Mouse (Mus musculus) hindbrain, embryonic 11.5 days (tissue): Measurements from ENCODE around the gene Cnnm2. TPM values are rescaled to one million over a fixed set of nuclear protein-coding genes. Genes with fewer than 3 reads are reported as not detected.
"Not testable (repeated sequence)": the region's sequence is repeated elsewhere in the genome, so short reads cannot be mapped to it uniquely, and the experiment has no call there.

Experiments
- ATAC-seq: fragments of 200-750 bp; cut with Nextera tagmentation; 2 replicates; pipeline ENCODE4 v1.8.0; 2017; ENCODE audit warnings: mild to moderate bottlenecking, moderate TSS enrichment, moderate library complexity; ENCODE audit not compliant: low FRiP score
- DNase-seq: peaks from one replicate; pipeline ENCODE4 v3.0.0-alpha.2; 2015; ENCODE audit warnings: low spot score
- H3K27ac ChIP-seq: fragments of 300-500 bp; sonication (generic); 2 replicates; pipeline ENCODE4 v1.5.1; 2014; ENCODE audit warnings: mild to moderate bottlenecking, low read depth, low read length
- H3K27me3 ChIP-seq: fragments of 300-500 bp; sonication (generic); 2 replicates; pipeline ENCODE4 v1.6.1; 2014; ENCODE audit warnings: mild to moderate bottlenecking, low read length, moderate library complexity, mixed read lengths; ENCODE audit not compliant: control insufficient read depth, insufficient read depth
- H3K36me3 ChIP-seq: fragments of 300-500 bp; sonication (generic); 2 replicates; pipeline ENCODE4 v1.6.1; 2014; ENCODE audit warnings: mild to moderate bottlenecking, low read length, moderate library complexity, mixed read lengths; ENCODE audit not compliant: control insufficient read depth, insufficient read depth
- H3K4me1 ChIP-seq: fragments of 300-500 bp; sonication (generic); replicated peaks from 2 replicates; pipeline ENCODE4 v1.6.1; 2014; ENCODE audit warnings: low read length, mixed read lengths; ENCODE audit not compliant: control insufficient read depth, insufficient read depth
- H3K4me2 ChIP-seq: fragments of 300-500 bp; sonication (generic); replicated peaks from 2 replicates; pipeline ENCODE4 v1.6.1; 2014; ENCODE audit warnings: mild to moderate bottlenecking, low read depth, low read length
- H3K4me3 ChIP-seq: fragments of 300-500 bp; sonication (generic); 2 replicates; pipeline ENCODE4 v1.5.1; 2014; ENCODE audit warnings: low read depth, low read length
- H3K9ac ChIP-seq: fragments of 300-500 bp; sonication (generic); 2 replicates; pipeline ENCODE4 v1.6.1; 2014; ENCODE audit warnings: low read depth, low read length
- H3K9me3 ChIP-seq: fragments of 300-500 bp; sonication (generic); 2 replicates; pipeline ENCODE4 v1.6.1; 2016; ENCODE audit warnings: low read length; ENCODE audit not compliant: control insufficient read depth
- WGBS: fragments of 180-500 bp; shearing (Covaris S2); extraction: QIAGEN DNeasy Blood & Tissue Kit; methylation state at CpG from one replicate; pipeline ENCODE4 v1.1.7; 2014; 5-methylcytosine and 5-hydroxymethylcytosine counted together
- polyA plus RNA-seq: library from polyadenylated mRNA; unstranded; fragments of >200 nt; fragmentation: Nextera tagmentation; extraction: Ambion mirVana; gene quantifications from 2 replicates; pipeline ENCODE4 v1.2.1, GENCODE M21; 2014

The Cnnm2 gene
- polyA plus RNA-seq, 1 experiment from 2014 or later: 4.6 TPM

- H3K9me3 ChIP-seq: no peaks in the 10 kb centered on the region
- DNase-seq: no peak
- H3K4me1 ChIP-seq: no peaks in the 10 kb centered on the region
- no peaks in the 10 kb centered on the region for H3K27me3 ChIP-seq
- no peak for ATAC-seq
- 76% methylated on average over 3 of the region's 3 CpGs for WGBS
- no peak overlapping the region for H3K27ac ChIP-seq
- H3K4me2 ChIP-seq: no peak overlapping the region
- H3K36me3 ChIP-seq: no peaks in the 10 kb centered on the region
- H3K4me3 ChIP-seq: no peak overlapping the region
- no peak overlapping the region for H3K9ac ChIP-seq
These were observed 32.5 kb upstream of the Cnnm2 start for GRCm38 (mm10) chr19:46728909-46729308.

- Histone ChIP-seq H3K4me1 (no peaks in the 10 kb centered on the region), H3K9ac (no peak overlapping the region), H3K4me2 (no peak overlapping the region), H3K9me3 (no peaks in the 10 kb centered on the region), H3K4me3 (no peak overlapping the region), H3K27ac (no peak overlapping the region), H3K36me3 (no peaks in the 10 kb centered on the region), H3K27me3 (no peaks in the 10 kb centered on the region)
- ATAC-seq (no peak), DNase-seq (no peak)
- WGBS: 88% methylated on average over 10 of the region's 10 CpGs
These were observed 30.0 kb upstream of the Cnnm2 start for GRCm38 (mm10) chr19:46731351-46731750.

GRCm38 (mm10) chr19:46732673-46733072 lies 28.7 kb upstream of the Cnnm2 start:
- H3K36me3 ChIP-seq, ATAC-seq, H3K9ac ChIP-seq, H3K4me1 ChIP-seq, H3K4me3 ChIP-seq, H3K4me2 ChIP-seq, DNase-seq, H3K27ac ChIP-seq, H3K9me3 ChIP-seq, H3K27me3 ChIP-seq: not testable (repeated sequence)
- 89% methylated on average over 5 of the region's 5 CpGs for WGBS

GRCm38 (mm10) chr19:46733626-46734025 lies 27.8 kb upstream of the Cnnm2 start:
- Histone ChIP-seq H3K9me3 (no peaks in the 10 kb centered on the region), H3K36me3 (no peaks in the 10 kb centered on the region), H3K27ac (no peak overlapping the region), H3K27me3 (no peaks in the 10 kb centered on the region), H3K4me3 (no peak overlapping the region), H3K4me1 (no peaks in the 10 kb centered on the region), H3K9ac (no peak overlapping the region), H3K4me2 (no peak overlapping the region)
- DNase-seq (no peak), ATAC-seq (no peak)
- 90% methylated on average over 7 of the region's 7 CpGs for WGBS

GRCm38 (mm10) chr19:46735241-46735640 lies 26.2 kb upstream of the Cnnm2 start:
- H3K27ac ChIP-seq: no peak overlapping the region
- no peak overlapping the region for H3K9ac ChIP-seq
- DNase-seq (no peak), ATAC-seq (no peak)
- H3K4me2 ChIP-seq: no peak overlapping the region
- H3K27me3 ChIP-seq: no peaks in the 10 kb centered on the region
- no peak overlapping the region for H3K4me3 ChIP-seq
- H3K4me1 ChIP-seq: no peaks in the 10 kb centered on the region
- 66% methylated on average over 5 of the region's 5 CpGs for WGBS
- H3K36me3 ChIP-seq: no peaks in the 10 kb centered on the region
- no peaks in the 10 kb centered on the region for H3K9me3 ChIP-seq

- 85% methylated on average over 7 of the region's 7 CpGs for WGBS
- no peaks in the 10 kb centered on the region for H3K27me3 ChIP-seq
- no peaks in the 10 kb centered on the region for H3K4me1 ChIP-seq
- no peak for ATAC-seq
- no peak overlapping the region for H3K4me3 ChIP-seq
- no peak overlapping the region for H3K27ac ChIP-seq
- H3K4me2 ChIP-seq: no peak overlapping the region
- H3K9me3 ChIP-seq: no peaks in the 10 kb centered on the region
- no peak for DNase-seq
- H3K9ac ChIP-seq: no peak overlapping the region
- no peaks in the 10 kb centered on the region for H3K36me3 ChIP-seq
These were observed 24.3 kb upstream of the Cnnm2 start for GRCm38 (mm10) chr19:46737106-46737505.

GRCm38 (mm10) chr19:46740341-46741008 lies 20.9 kb upstream of the Cnnm2 start:
- Histone ChIP-seq H3K27me3 (no peaks in the 10 kb centered on the region), H3K4me1 (no peaks in the 10 kb centered on the region), H3K9ac (no peak overlapping the region), H3K27ac (no peak overlapping the region), H3K9me3 (no peaks in the 10 kb centered on the region), H3K4me3 (no peak overlapping the region), H3K36me3 (no peaks in the 10 kb centered on the region), H3K4me2 (no peak overlapping the region)
- WGBS: 53% methylated on average over 7 of the region's 7 CpGs
- peak; percentile 84 for DNase-seq
- no peak for ATAC-seq

GRCm38 (mm10) chr19:46741574-46741973 lies 19.8 kb upstream of the Cnnm2 start:
- WGBS: 45% methylated on average over 6 of the region's 6 CpGs
- H3K36me3 ChIP-seq: no peaks in the 10 kb centered on the region
- ATAC-seq (no peak), DNase-seq (no peak)
- H3K4me3 ChIP-seq: no peak overlapping the region
- H3K27ac ChIP-seq: no peak overlapping the region
- no peaks in the 10 kb centered on the region for H3K27me3 ChIP-seq
- H3K9ac ChIP-seq: no peak overlapping the region
- H3K4me2 ChIP-seq: no peak overlapping the region
- H3K9me3 ChIP-seq: no peaks in the 10 kb centered on the region
- no peaks in the 10 kb centered on the region for H3K4me1 ChIP-seq

- no peaks in the 10 kb centered on the region for H3K36me3 ChIP-seq
- 75% methylated on average over 9 of the region's 9 CpGs for WGBS
- DNase-seq: no peak
- H3K4me2 ChIP-seq: no peak overlapping the region
- H3K4me3 ChIP-seq: no peak overlapping the region
- no peak for ATAC-seq
- no peak overlapping the region for H3K9ac ChIP-seq
- H3K27me3 ChIP-seq: no peaks in the 10 kb centered on the region
- H3K27ac ChIP-seq: no peak overlapping the region
- H3K9me3 ChIP-seq: no peaks in the 10 kb centered on the region
- no peaks in the 10 kb centered on the region for H3K4me1 ChIP-seq
These were observed 16.7 kb upstream of the Cnnm2 start for GRCm38 (mm10) chr19:46744681-46745080.
